Comparison of ENCODE assay signal across 14 mouse cellular contexts in genomic region chr16:24121633-24122032, GRCm38 (mm10).
"Had no signal": no experiment of that assay in that cellular context is flagged by ENCODE, and none has a peak within 500 bp of the region (broad histone marks: within the 10 kb centered on the region; RNA-seq: fewer than 3 reads in every experiment).

No protein-coding gene starts in this region.

- H3K27me3 ChIP-seq: neural tube, embryonic 12.5 days; neural tube, embryonic 13.5 days; neural tube, embryonic 15.5 days; stomach, embryonic 15.5 days had no signal

- H3K4me1 ChIP-seq: neural tube, embryonic 12.5 days; neural tube, embryonic 13.5 days; neural tube, embryonic 15.5 days; stomach, embryonic 15.5 days had no signal

- DNase-seq: retina, postnatal 1 day; right cerebral cortex, adult 18-20 months; right cerebral cortex, postnatal 14 days; right cerebral cortex, postnatal 25 days; right cerebral cortex, postnatal 4 days; spleen, adult 18-20 months; thymus, postnatal 25 days; thymus, postnatal 36 days; thymus, postnatal 4 days had no signal

- H3K4me3 ChIP-seq: neural tube, embryonic 12.5 days; neural tube, embryonic 13.5 days; neural tube, embryonic 15.5 days; stomach, embryonic 15.5 days had no signal

- H3K27ac ChIP-seq: neural tube, embryonic 12.5 days; neural tube, embryonic 13.5 days; neural tube, embryonic 15.5 days; stomach, embryonic 15.5 days; stomach, postnatal 0 days had no signal

- H3K36me3 ChIP-seq: neural tube, embryonic 12.5 days; neural tube, embryonic 13.5 days; neural tube, embryonic 15.5 days; stomach, embryonic 15.5 days had no signal
